Mouse (Mus musculus): ENCODE data around the gene Ranbp1. TPM values are rescaled to one million over a fixed set of nuclear protein-coding genes. Genes with fewer than 3 reads are reported as not detected.
"Not testable (repeated sequence)": the region's sequence is repeated elsewhere in the genome, so short reads cannot be mapped to it uniquely, and the experiment has no call there.

The Ranbp1 gene
- total RNA-seq, 2 experiments from 2014 or later, result 84.7 to 92.5 TPM

- peak; percentile 82 to 87 for DNase-seq (ENCODE audit: low spot score in 2 of 2)
- intact Hi-C loops (cut with DNase I), result loop anchor here (5.0 kb wide), 1 partner anchor 41 kb away; no protein-coding TSS in a partner anchor
These were observed 34.8 kb downstream of the Ranbp1 start for GRCm38 (mm10) chr16:18213689-18214088.

- peak; percentile 93 for DNase-seq (ENCODE audit: low spot score in 2 of 2)
- intact Hi-C loops (cut with DNase I), result loop anchor here (1.0 to 5.0 kb wide), 3 partner anchors 39 to 159 kb away; partner anchors contain the start of gene Dgcr6
These were observed 36.9 kb downstream of the Ranbp1 start for GRCm38 (mm10) chr16:18211417-18212171.

GRCm38 (mm10) chr16:18210701-18211416, 37.7 kb downstream of the Ranbp1 start:
- intact Hi-C loops (cut with DNase I), result loop anchor here (1.0 to 5.0 kb wide), 3 partner anchors 39 to 159 kb away; partner anchors contain the start of gene Dgcr6
- DNase-seq (ENCODE audit: low spot score in 2 of 2), result peak; percentile 75 to 88

GRCm38 (mm10) chr16:18203430-18204091, 45.0 kb downstream of the Ranbp1 start:
- DNase-seq (ENCODE audit: low spot score in 2 of 2), result no peak
- intact Hi-C loops (cut with DNase I), result no loop called here

GRCm38 (mm10) chr16:18202061-18202460, 46.5 kb downstream of the Ranbp1 start:
- DNase-seq (ENCODE audit: low spot score in 2 of 2), result no peak

GRCm38 (mm10) chr16:18201620-18202019, 46.9 kb downstream of the Ranbp1 start:
- intact Hi-C loops (cut with DNase I), result no loop called here
- no peak for DNase-seq (ENCODE audit: low spot score in 2 of 2)

More at GRCm38 (mm10) chr16:18202061-18202460, 46.5 kb downstream of the Ranbp1 start:
- intact Hi-C loops (cut with DNase I), result no loop called here

- DNase-seq (ENCODE audit: low spot score in 2 of 2), result no peak
- intact Hi-C loops (cut with DNase I), result no loop called here
These were observed 48.5 kb downstream of the Ranbp1 start for GRCm38 (mm10) chr16:18200062-18200461.

- no peak for DNase-seq (ENCODE audit: low spot score in 2 of 2)
- intact Hi-C loops (cut with DNase I), result no loop called here
These were observed 50.0 kb downstream of the Ranbp1 start for GRCm38 (mm10) chr16:18198365-18199098.

GRCm38 (mm10) chr16:18197881-18198280, 50.7 kb downstream of the Ranbp1 start:
- intact Hi-C loops (cut with DNase I), result no loop called here
- DNase-seq (ENCODE audit: low spot score in 2 of 2), result peak in 1 of 2 experiments; percentile 18

- DNase-seq (ENCODE audit: low spot score in 2 of 2), result not testable (repeated sequence)
- intact Hi-C loops (cut with DNase I), result loop anchor here (1.0 kb wide), 2 partner anchors 22 to 41 kb away; no protein-coding TSS in a partner anchor
These were observed 53.0 kb downstream of the Ranbp1 start for GRCm38 (mm10) chr16:18195561-18195960.

- DNase-seq (ENCODE audit: low spot score in 2 of 2), result peak; percentile 75 to 96
- intact Hi-C loops (cut with DNase I), result loop anchor here (1.0 kb wide), 2 partner anchors 22 to 41 kb away; no protein-coding TSS in a partner anchor
These were observed 53.5 kb downstream of the Ranbp1 start for GRCm38 (mm10) chr16:18195068-18195467.

- intact Hi-C loops (cut with DNase I), result no loop called here
- peak; percentile 36 to 64 for DNase-seq (ENCODE audit: low spot score in 2 of 2)
These were observed 54.1 kb downstream of the Ranbp1 start for GRCm38 (mm10) chr16:18194208-18194985.

GRCm38 (mm10) chr16:18191006-18191405, 57.5 kb downstream of the Ranbp1 start:
- intact Hi-C loops (cut with DNase I), result no loop called here
- DNase-seq (ENCODE audit: low spot score in 2 of 2), result no peak

Small RNAs within 50 kb of the gene (microRNA-seq; reads per million reads assigned to microRNA genes)
- gene Gm24572 (0 to 0.50 reads per million in 2 experiments), gene Mir1306 (253 to 320 reads per million in 2 experiments)

Other genes starting within 250 kb of the Ranbp1 start
- gene Dgcr6, start 195.9 kb downstream of the Ranbp1 start, total RNA-seq (2021), result 10 to 100 TPM; 82.6 to 91.8 TPM
- gene Prodh, start 158.5 kb downstream of the Ranbp1 start, total RNA-seq (2021), result 10 to 100 TPM; 34.1 to 36.7 TPM
- gene Rtn4r, start 121.1 kb downstream of the Ranbp1 start, total RNA-seq (2021), result 100 to 1,000 TPM; 119 to 138 TPM
- not detected for gene Ccdc188, start 30.9 kb downstream of the Ranbp1 start, total RNA-seq (2021)
- gene Zdhhc8, start 13.6 kb downstream of the Ranbp1 start, total RNA-seq (2021), result 100 to 1,000 TPM; 140 to 144 TPM
- 10 to 100 TPM; 48.0 to 52.9 TPM for gene Trmt2a, start 53 bp downstream of the Ranbp1 start, total RNA-seq (2021)
- 1 to 10 TPM in 1 of 2 experiments, not detected in 1; 1.5 TPM for gene Gm49776, start 9.6 kb upstream of the Ranbp1 start, total RNA-seq (2021)
- 10 to 100 TPM; 40.7 to 41.0 TPM for gene Dgcr8, start 40.5 kb upstream of the Ranbp1 start, total RNA-seq (2021)
- gene Tango2, start 99.4 kb upstream of the Ranbp1 start, total RNA-seq (2021), result 100 to 1,000 TPM; 145 to 159 TPM
- gene Arvcf, start 99.5 kb upstream of the Ranbp1 start, total RNA-seq (2021), result 10 to 100 TPM; 42.8 to 43.1 TPM
- gene Txnrd2, start 177.7 kb upstream of the Ranbp1 start, total RNA-seq (2021), result 10 to 100 TPM; 24.6 to 25.3 TPM
- gene Comt, start 178.1 kb upstream of the Ranbp1 start, total RNA-seq (2021), result 10 to 100 TPM; 91.5 to 92.9 TPM
- 1 to 10 TPM; 6.0 to 6.7 TPM for gene Gnb1l, start 250.0 kb upstream of the Ranbp1 start, total RNA-seq (2021)